In genomic region chr4:40180046-40180445, GRCm38 (mm10) we compare ENCODE assay signal across 11 mouse cellular contexts.
"Had no signal": no experiment of that assay in that cellular context is flagged by ENCODE, and none has a peak within 500 bp of the region (broad histone marks: within the 10 kb centered on the region; RNA-seq: fewer than 3 reads in every experiment).

No protein-coding gene starts in this region.

- DNase-seq: liver; lung, adult 2 months; lung, postnatal 36 days; right cerebral cortex, postnatal 14 days; thymus, postnatal 4 days had no signal

- H3K27me3 ChIP-seq: limb, embryonic 12.5 days; midbrain, embryonic 13.5 days had no signal

- H3K27ac ChIP-seq: limb, embryonic 12.5 days; liver, embryonic 14.5 days; midbrain, embryonic 13.5 days had no signal

- H3K4me3 ChIP-seq: limb, embryonic 12.5 days; midbrain, embryonic 13.5 days had no signal

- H3K4me2 ChIP-seq: limb, embryonic 12.5 days; midbrain, embryonic 13.5 days had no signal

- H3K9me3 ChIP-seq: limb, embryonic 12.5 days; midbrain, embryonic 13.5 days had no signal

- H3K9ac ChIP-seq: limb, embryonic 12.5 days; liver, embryonic 14.5 days; midbrain, embryonic 13.5 days had no signal

- ATAC-seq: hindbrain, embryonic 16.5 days; inflammation-experienced regulatory T-cells, adult 6 months; lung, postnatal 0 days; midbrain, embryonic 13.5 days had no signal

- H3K4me1 ChIP-seq: limb, embryonic 12.5 days; midbrain, embryonic 13.5 days had no signal
